Mouse (Mus musculus) lung, adult 2 months (tissue): ENCODE measurements around the gene Ptges.

ENCODE experiments used
- CTCF ChIP-seq: fragments of 200-500 bp; IDR thresholded peaks from 2 replicates; pipeline ENCODE4 v1.5.1; 2011; ENCODE audit warnings: mild to moderate bottlenecking, low read length, control low read depth; ENCODE audit not compliant: insufficient read depth
- POLR2A ChIP-seq: fragments of 200-500 bp; IDR thresholded peaks from 2 replicates; pipeline ENCODE4 v1.6.1; 2011; ENCODE audit warnings: low read depth, mild to moderate bottlenecking, control low read depth, low read length, borderline replicate concordance; ENCODE audit errors: extremely low read depth

DNA sequence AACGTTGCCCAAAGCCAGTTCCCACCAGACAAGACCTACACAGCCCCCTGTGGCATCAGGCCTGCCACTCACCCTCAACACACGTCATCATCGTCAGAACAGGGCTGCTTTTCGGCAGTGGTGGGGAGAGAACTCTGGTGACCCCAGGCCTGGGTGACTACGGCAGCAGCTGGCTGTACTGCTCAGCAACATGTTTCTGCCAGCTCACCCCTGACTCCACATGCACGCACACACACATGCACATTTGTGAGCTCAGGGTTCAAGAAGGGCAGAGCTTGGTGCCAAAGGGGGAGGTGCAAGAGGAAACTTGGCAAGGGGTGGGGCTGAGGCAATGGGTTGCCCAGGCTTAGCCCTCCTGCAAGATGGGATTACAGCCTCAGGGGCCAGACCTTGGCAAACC, 32.4 kb downstream of the Ptges start:
- no peak for TF ChIP-seq POLR2A
- no peak for TF ChIP-seq CTCF
